Mouse (Mus musculus) macrophage (primary cell): Measurements from ENCODE around the gene Tmigd3. TPM values are rescaled to one million over a fixed set of nuclear protein-coding genes. Genes with fewer than 3 reads are reported as not detected.
"Not testable (repeated sequence)": the region's sequence is repeated elsewhere in the genome, so short reads cannot be mapped to it uniquely, and the experiment has no call there.

Experiments
- H3K27ac ChIP-seq: fragments of 350-480 bp; formaldehyde crosslinking; 2 replicates; pipeline ENCODE4 v1.9.0; 2021
- H3K36me3 ChIP-seq: fragments of 350-480 bp; formaldehyde crosslinking; 2 replicates; pipeline ENCODE4 v1.9.0; 2021; ENCODE audit errors: inconsistent target
- H3K4me3 ChIP-seq: fragments of 350-480 bp; formaldehyde crosslinking; 2 replicates; pipeline ENCODE4 v1.9.0; 2021; ENCODE audit errors: inconsistent target
- H3K79me2 ChIP-seq: fragments of 350-480 bp; formaldehyde crosslinking; 2 replicates; pipeline ENCODE4 v1.9.0; 2021; ENCODE audit errors: inconsistent target
- WGBS: methylation state at CpG from one replicate; pipeline ENCODE4 v1.1.7; 2026; ENCODE audit warnings: inconsistent platforms; ENCODE audit not compliant: missing documents; 5-methylcytosine and 5-hydroxymethylcytosine counted together
- polyA plus RNA-seq: library from polyadenylated mRNA; stranded (reverse); fragments of 250-400 nt; gene quantifications from 3 replicates; pipeline ENCODE4 v1.2.4, GENCODE M21; 2018; ENCODE audit warnings: inconsistent platforms

The Tmigd3 gene
- polyA plus RNA-seq, 1 experiment from 2014 or later = 0.26 TPM

GRCm38 (mm10) chr3:105904213-105904612 lies 33.5 kb downstream of the Tmigd3 start:
- WGBS = 15% methylated on average over 4 of the region's 4 CpGs
- no peak overlapping the region for H3K27ac ChIP-seq
- no peak overlapping the region for H3K4me3 ChIP-seq
- no peaks in the 10 kb centered on the region for H3K79me2 ChIP-seq
- no peaks in the 10 kb centered on the region for H3K36me3 ChIP-seq

GRCm38 (mm10) chr3:105904721-105905120 lies 34.0 kb downstream of the Tmigd3 start:
- Histone ChIP-seq H3K36me3 (no peaks in the 10 kb centered on the region), H3K27ac (no peak overlapping the region), H3K4me3 (no peak overlapping the region), H3K79me2 (no peaks in the 10 kb centered on the region)
- 93% methylated on average over 9 of the region's 9 CpGs for WGBS

- WGBS = 84% methylated on average over 8 of the region's 9 CpGs
- no peak overlapping the region for H3K27ac ChIP-seq
- H3K79me2 ChIP-seq = no peaks in the 10 kb centered on the region
- no peaks in the 10 kb centered on the region for H3K36me3 ChIP-seq
- H3K4me3 ChIP-seq = no peak overlapping the region
Observed at GRCm38 (mm10) chr3:105907956-105908655, 37.4 kb downstream of the Tmigd3 start.

- Histone ChIP-seq H3K79me2 (no peaks in the 10 kb centered on the region), H3K36me3 (no peaks in the 10 kb centered on the region)
- 79% methylated on average over 4 of the region's 4 CpGs for WGBS
Observed at GRCm38 (mm10) chr3:105908976-105909375, 38.3 kb downstream of the Tmigd3 start.

GRCm38 (mm10) chr3:105910519-105911190 lies 40.0 kb downstream of the Tmigd3 start:
- Histone ChIP-seq H3K36me3 (no peaks in the 10 kb centered on the region), H3K79me2 (no peaks in the 10 kb centered on the region), H3K4me3 (no peak overlapping the region), H3K27ac (peak overlapping the region; percentile 32)
- WGBS = 15% methylated on average over 11 of the region's 11 CpGs

More at GRCm38 (mm10) chr3:105908976-105909375, 38.3 kb downstream of the Tmigd3 start:
- Histone ChIP-seq H3K4me3 (no peak overlapping the region), H3K27ac (no peak overlapping the region)

GRCm38 (mm10) chr3:105912097-105912880 lies 41.6 kb downstream of the Tmigd3 start:
- WGBS = 77% methylated on average over 8 of the region's 9 CpGs
- Histone ChIP-seq H3K79me2 (no peaks in the 10 kb centered on the region), H3K36me3 (no peaks in the 10 kb centered on the region), H3K27ac (no peak overlapping the region), H3K4me3 (no peak overlapping the region)

GRCm38 (mm10) chr3:105913839-105914681 lies 43.4 kb downstream of the Tmigd3 start:
- 23% methylated on average over 10 of the region's 10 CpGs for WGBS
- no peaks in the 10 kb centered on the region for H3K36me3 ChIP-seq
- no peak overlapping the region for H3K4me3 ChIP-seq
- H3K79me2 ChIP-seq = no peaks in the 10 kb centered on the region
- H3K27ac ChIP-seq = peak overlapping the region; percentile 29

- Histone ChIP-seq H3K4me3 (no peak overlapping the region), H3K27ac (no peak overlapping the region)
- 50% methylated on average over 1 of the region's 1 CpGs for WGBS
Observed at GRCm38 (mm10) chr3:105915281-105915680, 44.6 kb downstream of the Tmigd3 start.

GRCm38 (mm10) chr3:105916455-105916854 lies 45.8 kb downstream of the Tmigd3 start:
- not testable (repeated sequence) for H3K79me2 ChIP-seq, H3K36me3 ChIP-seq, H3K4me3 ChIP-seq, H3K27ac ChIP-seq

More at GRCm38 (mm10) chr3:105915281-105915680, 44.6 kb downstream of the Tmigd3 start:
- Histone ChIP-seq H3K79me2 (no peaks in the 10 kb centered on the region), H3K36me3 (no peaks in the 10 kb centered on the region)

- H3K36me3 ChIP-seq = no peaks in the 10 kb centered on the region
- no peak overlapping the region for H3K27ac ChIP-seq
- H3K4me3 ChIP-seq = no peak overlapping the region
- WGBS = 41% methylated on average over 10 of the region's 10 CpGs
- no peaks in the 10 kb centered on the region for H3K79me2 ChIP-seq
Observed at GRCm38 (mm10) chr3:105917656-105918354, 47.1 kb downstream of the Tmigd3 start.

- H3K79me2 ChIP-seq = no peaks in the 10 kb centered on the region
- H3K36me3 ChIP-seq = no peaks in the 10 kb centered on the region
- WGBS = 40% methylated on average over 3 of the region's 3 CpGs
- no peak overlapping the region for H3K27ac ChIP-seq
- no peak overlapping the region for H3K4me3 ChIP-seq
Observed at GRCm38 (mm10) chr3:105918355-105918745, 47.6 kb downstream of the Tmigd3 start.

- H3K27ac ChIP-seq, H3K4me3 ChIP-seq, H3K36me3 ChIP-seq, H3K79me2 ChIP-seq: not testable (repeated sequence)
Observed at GRCm38 (mm10) chr3:105920743-105921142, 50.0 kb downstream of the Tmigd3 start.

GRCm38 (mm10) chr3:105921959-105922358 lies 51.3 kb downstream of the Tmigd3 start:
- Histone ChIP-seq H3K4me3 (no peak overlapping the region), H3K27ac (no peak overlapping the region), H3K36me3 (peaks cover 8% of the 10 kb centered on the region; the same call in 1 of the 2 replicates), H3K79me2 (no peaks in the 10 kb centered on the region)
- 55% methylated on average over 2 of the region's 2 CpGs for WGBS

- Histone ChIP-seq H3K79me2 (peaks cover 13% of the 10 kb centered on the region; the same call in 1 of the 2 replicates), H3K4me3 (no peak overlapping the region), H3K36me3 (peaks cover 8% of the 10 kb centered on the region; the same call in 1 of the 2 replicates), H3K27ac (no peak overlapping the region)
- WGBS = 93% methylated on average over 9 of the region's 9 CpGs
Observed at GRCm38 (mm10) chr3:105924616-105925015, 53.9 kb downstream of the Tmigd3 start.
